8 mouse cellular contexts compared by ENCODE assay signal in the genomic region with DNA sequence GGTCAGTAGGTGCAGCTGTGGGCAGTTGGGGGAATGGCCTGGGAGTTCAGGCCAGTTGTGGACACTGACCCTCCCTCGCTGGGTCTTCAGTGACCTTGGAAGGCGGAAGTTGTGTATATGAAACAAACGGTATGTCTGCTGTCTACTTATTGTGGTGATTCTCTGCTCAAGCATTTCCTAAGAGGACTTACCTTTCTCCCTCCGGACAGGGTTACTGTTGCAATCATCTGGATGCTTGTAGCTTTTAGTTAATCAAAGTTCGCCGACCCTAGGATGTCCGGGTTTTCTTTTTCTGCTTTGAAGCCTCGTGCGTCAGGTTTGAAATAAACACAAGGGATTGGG. TPM values are rescaled to one million over a fixed set of nuclear protein-coding genes. Genes with fewer than 3 reads are reported as not detected.
DNase-seq lines count a peak whose midpoint lies in the region; ATAC-seq and TF ChIP-seq lines count a peak whose summit lies in the region.

No protein-coding gene starts in this region.

- no peaks in the 10 kb centered on the region for H3K36me3 ChIP-seq in lung, postnatal 0 days (ENCODE audit: insufficient read depth, low read length)
- no peaks in the 10 kb centered on the region for H3K36me3 ChIP-seq in limb, embryonic 14.5 days (ENCODE audit: control insufficient read depth, insufficient read depth, low read length)
- no peaks in the 10 kb centered on the region for H3K36me3 ChIP-seq in stomach, embryonic 14.5 days (ENCODE audit: control insufficient read depth, insufficient read depth, low read length)

- peak overlapping the region; percentile 96 for H3K4me2 ChIP-seq in lung, postnatal 0 days (replicated peaks; ENCODE audit: low read depth, low read length)
- H3K4me2 ChIP-seq in limb, embryonic 14.5 days (replicated peaks; ENCODE audit: low read depth, low read length, severe bottlenecking), result peak overlapping the region; percentile 96
- H3K4me2 ChIP-seq in stomach, embryonic 14.5 days (replicated peaks; ENCODE audit: low read depth, low read length), result peak overlapping the region; percentile 94

- no peak; the same call in 1 of the 2 replicates for ATAC-seq in lung, postnatal 0 days
- ATAC-seq in limb, embryonic 14.5 days (ENCODE audit: low FRiP score, low read depth), result no peak
- ATAC-seq in stomach, embryonic 14.5 days (ENCODE audit: insufficient number of reproducible peaks, insufficient read depth, low FRiP score, low read depth), result no peak

- TF ChIP-seq CTCF in lung, postnatal 0 days (IDR thresholded peaks at IDR 0.05), result no peak
- TF ChIP-seq CTCF in embryonic fibroblast, embryonic 13.5 days (IDR thresholded peaks at IDR 0.05; ENCODE audit: borderline replicate concordance, insufficient read depth, low read length), result no peak

- intact Hi-C loops in left cerebral cortex, postnatal 36 days (cut with DNase I), result no loop called here

- H3K9ac ChIP-seq in lung, postnatal 0 days (replicated peaks; ENCODE audit: low read depth), result peak overlapping the region; percentile 35
- H3K9ac ChIP-seq in limb, embryonic 14.5 days (ENCODE audit: low read depth, low read length, severe bottlenecking), result peak overlapping the region; percentile 58
- peak overlapping the region; percentile 33 for H3K9ac ChIP-seq in stomach, embryonic 14.5 days (replicated peaks; ENCODE audit: low read depth, low read length)

- H3K4me3 ChIP-seq in lung, postnatal 0 days (ENCODE audit: low read depth, low read length), result peak overlapping the region; percentile 60
- peak overlapping the region; percentile 75 for H3K4me3 ChIP-seq in embryonic fibroblast, embryonic 13.5 days (ENCODE audit: insufficient read depth, low read length)
- H3K4me3 ChIP-seq in limb, embryonic 14.5 days (replicated peaks; ENCODE audit: low read length), result peak overlapping the region; percentile 50
- peak overlapping the region; percentile 61 for H3K4me3 ChIP-seq in stomach, embryonic 14.5 days (ENCODE audit: low read depth, low read length)

- no peak overlapping the region for H3K27ac ChIP-seq in lung, postnatal 0 days (ENCODE audit: low read length)
- no peak overlapping the region for H3K27ac ChIP-seq in embryonic fibroblast, embryonic 13.5 days (ENCODE audit: insufficient read depth, low read length)
- H3K27ac ChIP-seq in limb, embryonic 14.5 days (replicated peaks; ENCODE audit: low read depth, low read length), result no peak overlapping the region
- no peak overlapping the region for H3K27ac ChIP-seq in stomach, embryonic 14.5 days (ENCODE audit: low read length)

- no peaks in the 10 kb centered on the region for H3K27me3 ChIP-seq in lung, postnatal 0 days (replicated peaks; ENCODE audit: insufficient read depth, low read length)
- H3K27me3 ChIP-seq in limb, embryonic 14.5 days (ENCODE audit: control insufficient read depth, insufficient read depth, low read length), result no peaks in the 10 kb centered on the region
- no peaks in the 10 kb centered on the region for H3K27me3 ChIP-seq in stomach, embryonic 14.5 days (ENCODE audit: control insufficient read depth, insufficient read depth, low read length)

- no peak for DNase-seq in lung, postnatal 0 days (ENCODE audit: low spot score)
- no peak for DNase-seq in lung, postnatal 14 days
- no peak for DNase-seq in limb, embryonic 14.5 days (ENCODE audit: low spot score)
- DNase-seq in left cerebral cortex, postnatal 36 days (ENCODE audit: low spot score in 2 of 2), result no peak
- DNase-seq in lung, postnatal 25 days (ENCODE audit: low spot score), result no peak
- no peak for DNase-seq in cerebellum, postnatal 4 days (ENCODE audit: low spot score in 2 of 2)

- WGBS in lung, postnatal 0 days, result 7% methylated on average over 8 of the region's 9 CpGs
- WGBS in limb, embryonic 14.5 days, result 15% methylated on average over 9 of the region's 9 CpGs
- 4% methylated on average over 9 of the region's 9 CpGs for WGBS in stomach, embryonic 14.5 days

- H3K9me3 ChIP-seq in lung, postnatal 0 days (ENCODE audit: low read length), result no peaks in the 10 kb centered on the region
- no peaks in the 10 kb centered on the region for H3K9me3 ChIP-seq in limb, embryonic 14.5 days (ENCODE audit: control insufficient read depth, low read length)
- no peaks in the 10 kb centered on the region for H3K9me3 ChIP-seq in stomach, embryonic 14.5 days (ENCODE audit: control insufficient read depth, low read depth, low read length)

- H3K4me1 ChIP-seq in lung, postnatal 0 days (ENCODE audit: insufficient read depth, low read depth, low read length), result no peaks in the 10 kb centered on the region
- no peaks in the 10 kb centered on the region for H3K4me1 ChIP-seq in embryonic fibroblast, embryonic 13.5 days (ENCODE audit: control insufficient read depth, insufficient read depth, low read length)
- no peaks in the 10 kb centered on the region for H3K4me1 ChIP-seq in limb, embryonic 14.5 days (ENCODE audit: control insufficient read depth, insufficient read depth, low read length)
- H3K4me1 ChIP-seq in stomach, embryonic 14.5 days (ENCODE audit: control insufficient read depth, insufficient read depth, low read length), result no peaks in the 10 kb centered on the region

- TF ChIP-seq EP300 in lung, postnatal 0 days (IDR thresholded peaks at IDR 0.05), result no peak

- no peak for TF ChIP-seq POLR2A in embryonic fibroblast, embryonic 13.5 days (IDR thresholded peaks at IDR 0.05; ENCODE audit: low read depth, low read length)
- TF ChIP-seq POLR2A in limb, embryonic 14.5 days (IDR thresholded peaks at IDR 0.05; ENCODE audit: borderline replicate concordance, extremely low read depth, insufficient read depth, insufficient read length), result no peak

RNA-seq across cellular contexts. Expression of a gene that starts 0.5 kb away (rescaled TPM):
- polyA plus RNA-seq in lung, postnatal 0 days (2015; fragmentation: Nextera tagmentation; extraction: Ambion mirVana), result 9.2 and 9.9 TPM in 2 replicates
- polyA plus RNA-seq in embryonic fibroblast, embryonic 13.5 days (2011; ENCODE audit: insufficient read length, low read depth, missing spikeins), result 12.9 and 21.7 TPM in 2 replicates
- 3.3 and 4.2 TPM in 2 replicates for polyA plus RNA-seq in limb, embryonic 14.5 days (2012; rRNA removed)
- 6.5 and 7.6 TPM in 2 replicates for polyA plus RNA-seq in limb, embryonic 14.5 days (2014; fragmentation: Nextera tagmentation; extraction: Ambion mirVana)
- 14.0 and 14.6 TPM in 2 replicates for polyA plus RNA-seq in stomach, embryonic 14.5 days (2014; fragmentation: Nextera tagmentation; extraction: Ambion mirVana)
- 1 to 10 TPM; 7.2 to 9.9 TPM for total RNA-seq in left cerebral cortex, postnatal 36 days (2021)

RNA-seq across cellular contexts. Expression of a gene that starts 47.9 kb away (rescaled TPM):
- 386 TPM in 2 replicates for polyA plus RNA-seq in lung, postnatal 0 days (2015; fragmentation: Nextera tagmentation; extraction: Ambion mirVana)
- polyA plus RNA-seq in embryonic fibroblast, embryonic 13.5 days (2011; ENCODE audit: insufficient read length, low read depth, missing spikeins), result 407 and 470 TPM in 2 replicates
- polyA plus RNA-seq in limb, embryonic 14.5 days (2012; rRNA removed), result 376 and 429 TPM in 2 replicates
- 518 and 519 TPM in 2 replicates for polyA plus RNA-seq in limb, embryonic 14.5 days (2014; fragmentation: Nextera tagmentation; extraction: Ambion mirVana)
- 519 and 542 TPM in 2 replicates for polyA plus RNA-seq in stomach, embryonic 14.5 days (2014; fragmentation: Nextera tagmentation; extraction: Ambion mirVana)
- total RNA-seq in left cerebral cortex, postnatal 36 days (2021), result 100 to 1,000 TPM; 227 to 231 TPM
